Mouse (Mus musculus) cerebellum, adult 2 months (tissue): ENCODE measurements around the gene Zfp697. TPM values are rescaled to one million over a fixed set of nuclear protein-coding genes. Genes with fewer than 3 reads are reported as not detected.
"Not testable (repeated sequence)": the region's sequence is repeated elsewhere in the genome, so short reads cannot be mapped to it uniquely, and the experiment has no call there.

ENCODE experiments used
- DNase-seq, 2 experiments: peaks; one replicate each; pipeline ENCODE4 v3.0.0; 2021
- H3K27ac ChIP-seq: fragments of 200-500 bp; 2 replicates; pipeline ENCODE4 v1.5.1; 2012; ENCODE audit warnings: low read length, control low read depth, inconsistent platforms; ENCODE audit not compliant: insufficient read depth
- H3K27me3 ChIP-seq: fragments of 200-500 bp; 2 replicates; pipeline ENCODE4 v1.6.1; 2012; ENCODE audit warnings: inconsistent platforms, mild to moderate bottlenecking, low read length, moderate library complexity; ENCODE audit not compliant: control insufficient read depth, insufficient read depth
- H3K4me1 ChIP-seq: fragments of 200-500 bp; 2 replicates; pipeline ENCODE4 v1.6.1; 2011; ENCODE audit warnings: low read length; ENCODE audit not compliant: control insufficient read depth, insufficient read depth
- H3K4me3 ChIP-seq: fragments of 200-500 bp; replicated peaks from 2 replicates; pipeline ENCODE3; 2011; ENCODE audit warnings: mild to moderate bottlenecking, low read depth, low read length, control low read depth; ENCODE audit not compliant: insufficient read depth
- CTCF ChIP-seq: fragments of 200-500 bp; IDR thresholded peaks from 2 replicates; pipeline ENCODE4 v1.5.1; 2011; ENCODE audit warnings: low read depth, mild to moderate bottlenecking, control low read depth, low read length, moderate library complexity, borderline replicate concordance; ENCODE audit not compliant: insufficient read depth
- POLR2A ChIP-seq: fragments of 200-500 bp; IDR thresholded peaks from 2 replicates; pipeline ENCODE4 v1.6.1; 2011; ENCODE audit warnings: low read length, control low read depth, borderline replicate concordance; ENCODE audit not compliant: insufficient read depth
- whole genome bisulfite sequencing: fragments of 180-500 bp; shearing (Covaris S2); methylation state at CpG from one replicate; pipeline ENCODE4 v1.1.7; 2018; 5-methylcytosine and 5-hydroxymethylcytosine counted together
- polyA plus RNA-seq: library from polyadenylated mRNA; depleted of rRNA; stranded (reverse); fragments of >200 nt; gene quantifications from 2 replicates; pipeline ENCODE4 v1.2.3, GENCODE M21; 2012

Zfp697 gene
- polyA plus RNA-seq, 1 experiment, result 7.7 TPM

GRCm38 (mm10) chr3:98426749-98427148, 44.5 kb downstream of the Zfp697 start:
- no peak for TF ChIP-seq POLR2A
- no peak for TF ChIP-seq CTCF
- H3K27ac ChIP-seq, result no peak overlapping the region
- H3K4me1 ChIP-seq, result no peaks in the 10 kb centered on the region
- DNase-seq, result peak in 1 of 2 experiments; percentile 46
- no peaks in the 10 kb centered on the region for H3K27me3 ChIP-seq
- WGBS, result 14% methylated on average over 5 of the region's 5 CpGs
- peak overlapping the region; percentile 64 for H3K4me3 ChIP-seq

GRCm38 (mm10) chr3:98427260-98427599, 45.0 kb downstream of the Zfp697 start:
- H3K4me3 ChIP-seq, result peak overlapping the region; percentile 64
- peak in 1 of 2 experiments; percentile 93 for DNase-seq
- TF ChIP-seq CTCF, result no peak
- TF ChIP-seq POLR2A, result no peak
- no peaks in the 10 kb centered on the region for H3K27me3 ChIP-seq
- 0% methylated on average over 23 of the region's 23 CpGs for WGBS
- H3K27ac ChIP-seq, result 0 out of 2 replicates have a peak overlapping the region, but pooled peaks have one; percentile 13
- no peaks in the 10 kb centered on the region for H3K4me1 ChIP-seq

GRCm38 (mm10) chr3:98427600-98428448, 45.6 kb downstream of the Zfp697 start:
- H3K27me3 ChIP-seq, result no peaks in the 10 kb centered on the region
- no peak overlapping the region for H3K27ac ChIP-seq
- WGBS, result under 1% methylated on average over 108 of the region's 110 CpGs
- TF ChIP-seq CTCF (no peak), POLR2A (no peak)
- no peaks in the 10 kb centered on the region for H3K4me1 ChIP-seq
- DNase-seq, result peak in 1 of 2 experiments; percentile 92
- H3K4me3 ChIP-seq, result peak overlapping the region; percentile 64

GRCm38 (mm10) chr3:98428449-98428775, 46.2 kb downstream of the Zfp697 start:
- TF ChIP-seq CTCF (no peak), POLR2A (no peak)

DNA sequence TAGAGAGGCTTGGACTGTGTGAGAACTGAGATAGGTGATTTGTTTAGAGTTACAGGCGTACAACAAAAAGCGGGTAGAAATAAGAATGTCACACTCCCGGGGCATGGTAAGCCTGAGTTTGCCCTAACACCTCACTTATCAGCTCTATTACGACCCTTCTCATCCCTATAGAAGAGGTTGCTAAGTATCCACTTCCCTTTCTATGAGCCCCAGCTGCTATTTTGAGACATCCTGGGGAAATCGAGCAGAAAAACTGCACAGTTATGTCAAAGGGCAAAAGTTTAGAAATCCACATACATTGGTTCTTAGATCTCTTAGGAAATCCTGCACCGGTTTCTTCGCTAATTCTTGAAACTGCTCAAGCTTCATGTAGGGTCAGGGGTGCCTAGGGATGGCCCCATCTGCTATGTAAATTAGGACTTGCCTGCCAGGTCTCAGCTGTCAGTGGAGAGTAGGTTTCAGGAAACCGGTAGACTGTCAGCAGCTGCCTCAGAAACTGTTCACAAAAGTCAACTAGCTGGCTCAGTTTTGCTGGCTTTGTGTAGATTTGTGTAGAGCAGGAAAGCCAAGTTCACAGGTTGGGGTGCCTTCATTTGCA, 46.8 kb downstream of the Zfp697 start:
- 51% methylated on average over 8 of the region's 8 CpGs for WGBS
- no peak overlapping the region for H3K4me3 ChIP-seq
- H3K27me3 ChIP-seq, result no peaks in the 10 kb centered on the region
- DNase-seq, result no peak
- H3K4me1 ChIP-seq, result no peaks in the 10 kb centered on the region
- no peak overlapping the region for H3K27ac ChIP-seq
- TF ChIP-seq CTCF (no peak), POLR2A (no peak)

More at GRCm38 (mm10) chr3:98428449-98428775, 46.2 kb downstream of the Zfp697 start:
- Histone ChIP-seq H3K4me1 (no peaks in the 10 kb centered on the region), H3K27me3 (no peaks in the 10 kb centered on the region), H3K4me3 (peak overlapping the region; percentile 64), H3K27ac (no peak overlapping the region)
- WGBS, result 7% methylated on average over 17 of the region's 17 CpGs
- DNase-seq, result no peak

DNA sequence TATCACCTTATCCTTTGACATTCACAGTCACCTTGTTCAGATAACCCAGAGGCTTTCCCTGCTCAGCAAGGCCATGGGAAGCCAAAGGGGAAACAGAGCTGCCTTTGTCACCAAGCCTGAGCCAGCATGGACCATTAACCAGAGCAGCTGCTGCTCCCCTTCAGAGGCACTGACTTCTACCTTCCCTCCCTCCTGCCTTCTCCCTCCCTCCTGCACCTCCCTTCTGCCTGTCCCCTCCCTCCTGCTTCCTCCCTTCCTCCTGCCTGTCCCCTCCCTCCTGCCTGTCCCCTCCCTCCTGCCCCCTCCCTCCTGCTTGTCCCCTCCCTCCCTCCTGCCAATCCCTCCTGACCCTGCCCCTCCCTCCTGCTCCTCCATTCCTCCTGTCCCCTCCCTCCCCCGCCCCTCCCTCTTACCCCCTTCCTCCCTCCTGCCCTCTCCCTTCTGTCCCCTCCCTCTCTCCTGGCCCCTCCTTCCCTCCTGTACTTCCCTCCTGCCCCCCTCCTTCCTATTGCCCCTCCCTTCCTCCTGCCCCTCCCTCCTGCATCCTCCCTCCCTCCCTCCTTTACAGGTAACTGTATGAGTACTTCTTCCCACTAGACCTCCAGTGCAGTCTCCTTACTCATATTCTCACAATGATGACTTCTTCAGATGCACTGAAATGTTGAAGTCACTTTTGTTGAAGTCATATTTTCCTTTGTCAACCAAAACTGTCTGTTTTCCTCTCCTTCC, 52.0 kb downstream of the Zfp697 start:
- H3K4me3 ChIP-seq, result no peak overlapping the region
- no peak for DNase-seq
- H3K27ac ChIP-seq, result no peak overlapping the region
- no peak for TF ChIP-seq CTCF
- TF ChIP-seq POLR2A, result no peak
- no peaks in the 10 kb centered on the region for H3K4me1 ChIP-seq
- no peaks in the 10 kb centered on the region for H3K27me3 ChIP-seq
- WGBS, result 20% methylated on average over 1 of the region's 1 CpGs

- no peak overlapping the region for H3K4me3 ChIP-seq
- no peaks in the 10 kb centered on the region for H3K27me3 ChIP-seq
- H3K27ac ChIP-seq, result no peak overlapping the region
- DNase-seq, result no peak
- 72% methylated on average over 1 of the region's 1 CpGs for WGBS
- TF ChIP-seq CTCF (no peak), POLR2A (no peak)
- H3K4me1 ChIP-seq, result no peaks in the 10 kb centered on the region
These were observed 52.8 kb downstream of the Zfp697 start for GRCm38 (mm10) chr3:98435030-98435429.

DNA sequence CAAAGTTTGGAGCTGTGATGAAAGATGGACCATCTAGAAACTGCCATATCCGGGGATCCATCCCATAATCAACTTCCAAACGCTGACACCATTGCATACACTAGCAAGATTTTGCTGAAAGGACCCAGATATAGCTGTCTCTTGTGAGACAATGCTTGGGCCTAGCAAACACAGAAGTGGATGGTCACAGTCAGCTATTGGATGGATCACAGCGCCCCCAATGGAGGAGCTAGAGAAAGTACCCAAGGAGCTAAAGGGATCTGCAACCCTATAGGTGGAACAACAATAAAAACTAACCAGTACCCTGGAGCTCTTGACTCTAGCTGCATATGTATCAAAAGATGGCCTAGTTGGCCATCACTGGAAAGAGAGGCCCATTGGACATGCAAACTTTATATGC, 60.0 kb downstream of the Zfp697 start:
- not testable (repeated sequence) for H3K4me3 ChIP-seq, H3K27ac ChIP-seq, DNase-seq, H3K4me1 ChIP-seq, H3K27me3 ChIP-seq
- WGBS, result 40% methylated on average over 3 of the region's 3 CpGs
